Mouse (Mus musculus) limb, embryonic 14.5 days (tissue): Measurements from ENCODE around the gene Sos1. TPM values are rescaled to one million over a fixed set of nuclear protein-coding genes. Genes with fewer than 3 reads are reported as not detected.

Source experiments
- ATAC-seq: fragments of 200-750 bp; cut with Nextera tagmentation; 2 replicates; pipeline ENCODE4 v1.8.0; 2017; ENCODE audit warnings: low read depth, moderate number of reproducible peaks, moderate TSS enrichment; ENCODE audit not compliant: low FRiP score
- DNase-seq: peaks from one replicate; pipeline ENCODE4 v3.0.0-alpha.2; 2015; ENCODE audit warnings: low spot score
- H3K27ac ChIP-seq: fragments of 300-500 bp; sonication (generic); replicated peaks from 2 replicates; pipeline ENCODE4 v1.5.1; 2014; ENCODE audit warnings: low read depth, mild to moderate bottlenecking, low read length, moderate library complexity, mixed read lengths
- H3K27me3 ChIP-seq: fragments of 300-500 bp; sonication (generic); 2 replicates; pipeline ENCODE4 v1.6.1; 2014; ENCODE audit warnings: low read length, mixed read lengths; ENCODE audit not compliant: control insufficient read depth, insufficient read depth
- H3K36me3 ChIP-seq: fragments of 300-500 bp; sonication (generic); 2 replicates; pipeline ENCODE4 v1.6.1; 2014; ENCODE audit warnings: mild to moderate bottlenecking, low read length, moderate library complexity, mixed read lengths; ENCODE audit not compliant: control insufficient read depth, insufficient read depth
- H3K4me1 ChIP-seq: fragments of 300-500 bp; sonication (generic); 2 replicates; pipeline ENCODE4 v1.6.1; 2014; ENCODE audit warnings: antibody characterized with exemption, low read length, mixed read lengths; ENCODE audit not compliant: control insufficient read depth, insufficient read depth
- H3K4me2 ChIP-seq: fragments of 300-500 bp; sonication (generic); replicated peaks from 2 replicates; pipeline ENCODE4 v1.6.1; 2014; ENCODE audit warnings: low read depth, mild to moderate bottlenecking, low read length, moderate library complexity; ENCODE audit not compliant: severe bottlenecking
- H3K4me3 ChIP-seq: fragments of 300-500 bp; sonication (generic); replicated peaks from 2 replicates; pipeline ENCODE4 v1.5.1; 2014; ENCODE audit warnings: low read length
- H3K9ac ChIP-seq: fragments of 300-500 bp; sonication (generic); 2 replicates; pipeline ENCODE4 v1.6.1; 2014; ENCODE audit warnings: mild to moderate bottlenecking, low read depth, low read length, moderate library complexity; ENCODE audit not compliant: severe bottlenecking
- H3K9me3 ChIP-seq: fragments of 300-500 bp; sonication (generic); 2 replicates; pipeline ENCODE4 v1.6.1; 2016; ENCODE audit warnings: low read length; ENCODE audit not compliant: control insufficient read depth
- POLR2A ChIP-seq: fragments of 200-500 bp; IDR thresholded peaks from 2 replicates; pipeline ENCODE4 v1.8.0; 2012; ENCODE audit warnings: inconsistent platforms, mild to moderate bottlenecking, moderate library complexity, borderline replicate concordance; ENCODE audit not compliant: insufficient read depth, insufficient read length; ENCODE audit errors: extremely low read depth
- WGBS: fragments of 180-500 bp; shearing (Covaris S2); extraction: QIAGEN DNeasy Blood & Tissue Kit; methylation state at CpG from one replicate; pipeline ENCODE4 v1.1.7; 2014; 5-methylcytosine and 5-hydroxymethylcytosine counted together
- polyA plus RNA-seq, 2 experiments: library from polyadenylated mRNA; depleted of rRNA in 1 of 2; stranded (reverse) in 1 of 2; unstranded in 1 of 2; fragments of >200 nt; fragmentation: Nextera tagmentation in 1 of 2; extraction: Ambion mirVana in 1 of 2; gene quantifications; 2 replicates each; pipeline versions ENCODE4 v1.2.1 to v1.2.3; 2012 to 2014

The Sos1 gene
- polyA plus RNA-seq, 2 experiments: 10.3 to 10.5 TPM

GRCm38 (mm10) chr17:80500025-80500424 lies 19.8 kb upstream of the Sos1 start:
- Histone ChIP-seq H3K9me3 (no peaks in the 10 kb centered on the region), H3K36me3 (no peaks in the 10 kb centered on the region), H3K4me2 (no peak overlapping the region), H3K27ac (no peak overlapping the region), H3K27me3 (no peaks in the 10 kb centered on the region), H3K4me3 (no peak overlapping the region), H3K4me1 (no peaks in the 10 kb centered on the region), H3K9ac (no peak overlapping the region)
- TF ChIP-seq POLR2A: no peak
- 83% methylated on average over 4 of the region's 4 CpGs for WGBS
- no peak for DNase-seq
- no peak for ATAC-seq

- no peaks in the 10 kb centered on the region for H3K36me3 ChIP-seq
- DNase-seq (no peak), ATAC-seq (no peak)
- H3K9ac ChIP-seq: no peak overlapping the region
- H3K27me3 ChIP-seq: no peaks in the 10 kb centered on the region
- WGBS: 60% methylated on average over 11 of the region's 11 CpGs
- H3K9me3 ChIP-seq: 0 out of 2 replicates have a peak, but pooled peaks cover 4% of the 10 kb centered on the region
- no peaks in the 10 kb centered on the region for H3K4me1 ChIP-seq
- no peak overlapping the region for H3K27ac ChIP-seq
- TF ChIP-seq POLR2A: no peak
- H3K4me2 ChIP-seq: no peak overlapping the region
- H3K4me3 ChIP-seq: no peak overlapping the region
Observed at GRCm38 (mm10) chr17:80498600-80499268, 18.5 kb upstream of the Sos1 start.

GRCm38 (mm10) chr17:80497183-80497601 lies 16.9 kb upstream of the Sos1 start:
- Histone ChIP-seq H3K27me3 (no peaks in the 10 kb centered on the region), H3K27ac (no peak overlapping the region), H3K9ac (no peak overlapping the region), H3K9me3 (0 out of 2 replicates have a peak, but pooled peaks cover 4% of the 10 kb centered on the region), H3K4me3 (no peak overlapping the region), H3K4me1 (no peaks in the 10 kb centered on the region), H3K4me2 (no peak overlapping the region), H3K36me3 (no peaks in the 10 kb centered on the region)
- no peak for DNase-seq
- TF ChIP-seq POLR2A: no peak
- ATAC-seq: no peak
- 83% methylated on average over 9 of the region's 9 CpGs for WGBS

- no peak for DNase-seq
- Histone ChIP-seq H3K27ac (no peak overlapping the region), H3K4me1 (no peaks in the 10 kb centered on the region), H3K27me3 (no peaks in the 10 kb centered on the region), H3K9ac (no peak overlapping the region), H3K4me2 (no peak overlapping the region), H3K9me3 (0 out of 2 replicates have a peak, but pooled peaks cover 4% of the 10 kb centered on the region), H3K36me3 (no peaks in the 10 kb centered on the region), H3K4me3 (no peak overlapping the region)
- no peak for ATAC-seq
- TF ChIP-seq POLR2A: no peak
- 88% methylated on average over 8 of the region's 8 CpGs for WGBS
Observed at GRCm38 (mm10) chr17:80496607-80497170, 16.4 kb upstream of the Sos1 start.

GRCm38 (mm10) chr17:80496185-80496584 lies 15.9 kb upstream of the Sos1 start:
- ATAC-seq: no peak
- no peaks in the 10 kb centered on the region for H3K27me3 ChIP-seq
- DNase-seq: no peak
- TF ChIP-seq POLR2A: no peak
- no peaks in the 10 kb centered on the region for H3K4me1 ChIP-seq
- no peak overlapping the region for H3K4me3 ChIP-seq
- 0 out of 2 replicates have a peak, but pooled peaks cover 4% of the 10 kb centered on the region for H3K9me3 ChIP-seq
- H3K4me2 ChIP-seq: no peak overlapping the region
- H3K27ac ChIP-seq: no peak overlapping the region
- 61% methylated on average over 6 of the region's 6 CpGs for whole genome bisulfite sequencing
- no peak overlapping the region for H3K9ac ChIP-seq
- H3K36me3 ChIP-seq: no peaks in the 10 kb centered on the region
